Mouse (Mus musculus) liver (tissue): Measurements from ENCODE around the gene Spata21.
A peak's percentile ranks its signal among the peaks of the same experiment; 100 is the strongest.

Experiments
- DNase-seq: peaks from one replicate; pipeline ENCODE4 v3.0.0-alpha.2; 2020; ENCODE audit warnings: mixed read lengths

Spata21 gene

DNA sequence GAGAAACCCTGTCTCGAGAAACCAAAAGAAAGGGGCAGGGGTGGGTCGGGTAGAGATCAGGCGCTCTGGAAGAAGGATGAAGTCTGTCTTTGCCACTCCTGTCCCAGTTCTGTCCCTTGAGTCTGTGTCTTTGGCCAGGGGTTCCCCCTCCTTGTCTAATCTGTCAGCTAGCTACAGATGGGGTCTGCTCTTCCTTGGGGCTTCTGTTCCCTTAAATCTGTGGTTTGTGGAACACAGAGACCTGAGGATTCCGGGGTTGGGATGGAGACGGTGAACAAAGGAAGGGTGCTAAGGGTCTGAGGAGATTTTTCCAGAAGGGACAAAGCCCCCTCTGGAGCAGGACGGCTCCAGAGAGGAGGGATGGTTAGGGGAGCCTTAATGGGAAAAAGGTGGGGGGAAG lies at the start of gene Spata21:
Gene Spata21 (plus strand): TSS at position 301 of the 400 bp plus-strand sequence.
- no peak for DNase-seq

GRCm38 (mm10) chr4:141041117-141041516 lies 47.0 kb upstream of the Spata21 start:
- no peak for DNase-seq

DNA sequence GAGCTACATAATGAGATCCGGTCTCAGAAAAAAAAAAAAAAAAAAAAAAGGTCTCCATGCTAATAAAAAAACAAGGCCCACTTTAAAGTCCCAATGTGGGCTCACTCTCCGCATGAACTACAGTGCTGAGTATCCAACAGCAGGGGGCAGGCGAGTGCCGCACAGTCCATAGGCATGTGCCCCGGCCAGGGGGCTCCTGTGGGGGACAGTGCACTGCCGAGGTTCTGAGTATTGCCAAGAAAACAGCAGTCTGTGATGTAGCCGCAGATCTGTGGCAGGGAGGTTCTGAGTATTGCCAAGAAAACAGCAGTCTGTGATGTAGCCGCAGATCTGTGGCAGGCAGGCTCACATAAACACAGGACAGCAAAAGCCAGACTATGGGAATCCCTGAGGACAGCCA lies 43.3 kb upstream of the Spata21 start:
- peak; percentile 67 for DNase-seq

GRCm38 (mm10) chr4:141048810-141049475 lies 39.2 kb upstream of the Spata21 start:
- no peak for DNase-seq

DNA sequence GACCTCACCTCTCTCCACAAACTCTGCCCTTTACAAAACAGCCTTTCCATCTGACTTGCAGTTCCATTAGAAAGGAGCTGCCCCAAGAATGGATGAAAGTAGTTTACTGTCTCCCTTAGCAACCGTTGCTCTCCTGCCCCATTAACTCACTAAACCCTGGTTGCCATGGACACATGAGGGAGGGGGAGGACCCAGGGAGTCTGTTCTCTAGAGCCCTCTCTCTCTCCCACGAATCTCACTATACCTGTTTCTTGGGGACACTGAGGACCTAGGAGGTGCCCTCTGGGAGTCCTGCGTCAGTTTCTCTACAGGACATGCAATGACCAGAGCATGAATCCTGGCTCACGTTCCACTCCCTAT lies 38.7 kb upstream of the Spata21 start:
- no peak for DNase-seq

GRCm38 (mm10) chr4:141052442-141052841 lies 35.7 kb upstream of the Spata21 start:
- no peak for DNase-seq

- no peak for DNase-seq
These were observed 35.0 kb upstream of the Spata21 start for GRCm38 (mm10) chr4:141053138-141053537.

GRCm38 (mm10) chr4:141053568-141054161 lies 34.5 kb upstream of the Spata21 start:
- no peak for DNase-seq

GRCm38 (mm10) chr4:141056970-141057369 lies 31.2 kb upstream of the Spata21 start:
- no peak for DNase-seq

- no peak for DNase-seq
These were observed 29.3 kb upstream of the Spata21 start for GRCm38 (mm10) chr4:141058835-141059234.

- DNase-seq = no peak
These were observed 28.3 kb upstream of the Spata21 start for GRCm38 (mm10) chr4:141059616-141060425.

GRCm38 (mm10) chr4:141060426-141061301 lies 27.5 kb upstream of the Spata21 start, which contains the start of gene Crocc:
Crocc (minus strand) TSS chr4:141060550.
- DNase-seq = peak; percentile 99

GRCm38 (mm10) chr4:141064104-141064659 lies 24.0 kb upstream of the Spata21 start:
- no peak for DNase-seq

GRCm38 (mm10) chr4:141065123-141065522 lies 23.0 kb upstream of the Spata21 start:
- peak; percentile 89 for DNase-seq

- no peak for DNase-seq
These were observed 21.2 kb upstream of the Spata21 start for GRCm38 (mm10) chr4:141066709-141067515.

- DNase-seq = no peak
These were observed 20.6 kb upstream of the Spata21 start for GRCm38 (mm10) chr4:141067516-141068046.

DNA sequence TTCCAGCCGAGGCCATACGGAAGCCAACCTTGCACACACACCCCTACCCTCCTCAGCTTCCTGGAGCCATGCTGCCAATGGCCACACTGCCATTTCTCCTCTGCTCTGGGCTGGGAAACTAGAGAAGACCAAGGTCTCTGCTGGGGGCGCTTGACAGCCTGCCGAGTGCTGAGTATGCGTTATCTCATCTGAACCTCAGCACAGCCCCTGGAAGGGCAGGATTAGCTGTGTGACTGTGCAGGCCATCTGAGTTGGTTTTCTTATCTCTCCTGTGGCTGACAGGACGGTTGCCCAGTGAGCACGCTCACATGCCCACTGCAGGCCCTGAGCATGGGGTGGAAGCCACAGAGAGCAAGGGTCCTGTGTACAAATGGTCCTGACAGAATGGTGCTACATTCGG lies 19.5 kb upstream of the Spata21 start:
- peak; percentile 77 for DNase-seq

- peak; percentile 67 for DNase-seq
These were observed 18.4 kb upstream of the Spata21 start for GRCm38 (mm10) chr4:141069731-141070130.

- no peak for DNase-seq
These were observed 15.6 kb upstream of the Spata21 start for GRCm38 (mm10) chr4:141072502-141072901.

- no peak for DNase-seq
These were observed 14.5 kb upstream of the Spata21 start for GRCm38 (mm10) chr4:141073661-141074060.

- DNase-seq = peak; percentile 71
These were observed 14.0 kb upstream of the Spata21 start for GRCm38 (mm10) chr4:141074109-141074508.
